Mouse (Mus musculus) lung, postnatal 25 days (tissue): ENCODE data around the gene Olfr1201.

Source experiments
- DNase-seq: peaks from one replicate; pipeline ENCODE4 v3.0.0; 2022; ENCODE audit warnings: low spot score

The Olfr1201 gene

DNA sequence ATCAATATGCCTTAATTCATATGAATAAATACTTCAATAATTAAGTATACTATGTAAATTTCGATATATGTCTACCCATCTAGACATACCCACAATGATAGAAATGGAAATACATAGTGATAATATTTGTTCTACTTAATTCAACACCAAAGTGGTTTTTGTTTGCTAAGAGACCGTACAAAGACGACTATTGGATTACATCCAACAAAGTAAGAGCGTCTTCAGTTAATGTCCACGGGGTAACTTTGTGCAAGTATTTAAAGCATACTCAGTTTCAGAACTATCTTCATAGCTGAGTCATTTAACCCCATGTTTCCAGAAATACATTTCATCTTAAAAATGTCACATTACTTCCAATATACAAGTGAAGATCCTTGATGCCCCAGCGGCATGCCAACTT, at the start of gene Olfr1201:
TSS of gene Olfr1201 (plus strand) at position 301 of the 400 bp plus-strand sequence.
- DNase-seq = no peak

DNA sequence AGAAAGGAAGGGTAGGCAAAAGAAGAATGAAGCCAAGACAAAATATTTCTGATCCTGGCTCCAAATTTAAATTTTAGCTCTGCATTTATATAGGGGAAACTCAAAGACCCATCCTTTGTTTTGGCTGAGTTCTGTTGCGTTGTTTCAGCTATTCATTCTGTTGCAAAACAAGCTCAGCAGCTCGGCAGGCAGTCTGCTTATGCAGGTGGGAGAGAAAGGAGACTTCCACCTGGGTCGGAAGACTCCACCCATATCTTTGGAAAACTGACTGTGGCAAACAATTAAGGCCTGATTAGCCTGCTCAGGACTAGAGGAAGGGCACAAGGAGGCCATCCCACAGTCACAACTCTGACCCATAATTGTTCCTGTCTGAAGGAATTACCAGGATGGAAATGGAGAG, 49.5 kb upstream of the Olfr1201 start:
- no peak for DNase-seq

- no peak for DNase-seq
Observed at GRCm38 (mm10) chr2:88751270-88751669, 41.6 kb upstream of the Olfr1201 start, which contains the start of gene Olfr1198. Gene Olfr1198, minus strand, starts transcription at chr2:88751370.

GRCm38 (mm10) chr2:88760369-88760768, 32.5 kb upstream of the Olfr1201 start, which contains the start of gene Olfr1199:
Gene Olfr1199, minus strand, starts transcription at chr2:88760469.
- no peak for DNase-seq

GRCm38 (mm10) chr2:88770388-88770787, 22.4 kb upstream of the Olfr1201 start, which contains the start of gene Olfr1200:
Gene Olfr1200, minus strand, starts transcription at chr2:88770488.
- no peak for DNase-seq

GRCm38 (mm10) chr2:88814196-88814595, 21.4 kb downstream of the Olfr1201 start, which contains the start of gene Olfr1202:
Gene Olfr1202, plus strand, starts transcription at chr2:88814496.
- no peak for DNase-seq

DNA sequence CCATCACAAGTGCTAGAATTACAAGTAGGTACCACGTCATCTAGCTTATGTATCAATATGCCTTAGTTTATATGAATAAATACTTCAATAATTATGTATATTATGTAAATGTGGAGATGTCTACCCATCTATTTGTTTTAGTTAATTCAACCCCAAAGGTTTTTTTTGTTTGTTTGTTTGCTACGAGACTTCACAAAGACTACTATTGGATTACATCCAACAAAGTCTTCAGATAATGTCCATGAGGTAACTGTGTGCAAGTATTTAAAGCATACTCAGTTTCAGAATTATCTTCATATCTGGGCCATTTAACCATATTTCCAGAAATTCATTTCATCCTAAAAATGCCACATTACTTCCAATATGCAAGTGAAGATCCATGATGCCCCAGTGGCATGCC, 36.6 kb downstream of the Olfr1201 start, which contains the start of gene Olfr1205:
TSS of gene Olfr1205 (plus strand) at position 301 of the 400 bp plus-strand sequence.
- no peak for DNase-seq

GRCm38 (mm10) chr2:88838477-88838876, 45.6 kb downstream of the Olfr1201 start:
- DNase-seq = no peak
